Mouse (Mus musculus): ENCODE measurements around the gene Chrd. TPM values are rescaled to one million over a fixed set of nuclear protein-coding genes. Genes with fewer than 3 reads are reported as not detected.
A peak's percentile ranks its signal among the peaks of the same experiment; 100 is the strongest.

Chrd gene
- total RNA-seq, 2 experiments from 2014 or later: not detected

DNA sequence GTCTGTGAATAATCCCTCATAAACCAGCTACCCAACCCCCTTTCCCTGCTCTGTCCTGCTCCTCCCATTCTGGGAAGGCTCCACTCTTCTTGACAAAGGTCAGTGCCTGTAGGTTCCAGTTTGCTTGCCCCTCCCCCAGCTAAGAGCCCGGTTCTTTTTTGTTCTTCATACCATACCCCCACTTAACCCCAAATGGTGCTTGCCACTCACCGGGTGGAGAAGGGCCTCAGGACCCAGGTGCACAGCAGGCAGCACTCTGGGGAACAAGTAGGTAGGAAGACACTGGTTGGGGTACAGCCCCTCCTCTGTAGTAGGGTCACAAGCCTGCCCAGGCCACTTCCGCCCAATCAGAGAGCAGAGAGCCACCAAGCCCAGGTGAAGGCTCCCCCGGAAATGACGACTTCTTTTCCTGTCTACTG, 2.6 kb upstream of the Chrd start:
- no peak for ATAC-seq (replicated peaks; ENCODE audit: low FRiP score, poor library complexity, severe bottlenecking)

DNA sequence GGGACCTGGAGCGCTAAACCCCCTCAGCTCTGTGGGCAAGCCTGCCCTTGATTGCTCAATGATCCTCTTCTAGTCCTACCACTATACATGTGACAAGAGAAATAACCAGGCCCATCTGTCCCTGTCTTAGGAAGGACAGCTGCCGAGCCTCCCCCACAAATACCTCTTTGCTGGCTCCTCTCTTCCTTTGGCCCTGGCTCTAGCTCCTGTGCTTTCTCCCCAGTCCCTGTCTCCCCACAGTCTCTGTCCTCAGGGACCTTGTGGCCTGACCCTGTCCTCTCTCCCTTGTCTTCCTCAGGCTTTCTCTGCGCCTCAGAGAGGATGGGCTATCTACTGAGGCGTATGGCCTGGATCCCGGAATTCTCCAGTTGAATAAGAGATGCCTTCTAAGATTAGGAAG, 1.2 kb upstream of the Chrd start:
- no peak for ATAC-seq (replicated peaks; ENCODE audit: low FRiP score, poor library complexity, severe bottlenecking)

DNA sequence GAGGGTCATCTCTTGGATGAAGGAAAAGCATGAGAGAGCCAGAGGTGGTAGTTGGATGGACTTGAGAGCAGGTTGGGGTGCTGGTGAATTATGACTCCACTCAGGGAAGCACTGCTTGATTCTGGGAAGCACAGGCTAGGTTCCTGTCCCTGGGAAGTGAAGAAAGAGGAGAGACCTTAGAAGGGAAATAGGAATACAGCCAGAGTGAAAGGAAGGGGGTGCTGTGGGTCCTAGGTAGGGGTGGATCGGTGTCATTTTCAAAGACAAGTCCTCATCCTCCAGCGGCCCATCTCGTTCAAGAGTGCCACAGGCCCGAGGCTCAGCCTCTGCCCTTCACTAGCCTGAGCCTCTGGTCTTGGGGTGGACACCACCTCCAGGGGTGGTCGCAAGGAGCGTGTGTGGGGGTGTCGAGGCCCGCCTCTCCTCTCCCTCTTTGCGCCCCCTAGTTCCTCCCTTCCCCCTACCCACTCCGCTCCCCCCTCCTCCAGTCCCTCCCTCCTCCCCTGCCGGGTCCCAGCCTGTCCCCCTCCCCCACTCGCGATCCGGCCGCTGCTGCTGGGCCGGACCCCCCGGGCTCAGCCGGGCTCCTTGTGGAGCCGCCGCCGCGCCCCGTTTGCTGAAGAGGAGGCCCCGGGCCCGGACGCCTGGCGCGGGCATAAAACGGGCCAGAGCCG, 539 bp upstream of the Chrd start:
- ATAC-seq (replicated peaks; ENCODE audit: low FRiP score, poor library complexity, severe bottlenecking): no peak

DNA sequence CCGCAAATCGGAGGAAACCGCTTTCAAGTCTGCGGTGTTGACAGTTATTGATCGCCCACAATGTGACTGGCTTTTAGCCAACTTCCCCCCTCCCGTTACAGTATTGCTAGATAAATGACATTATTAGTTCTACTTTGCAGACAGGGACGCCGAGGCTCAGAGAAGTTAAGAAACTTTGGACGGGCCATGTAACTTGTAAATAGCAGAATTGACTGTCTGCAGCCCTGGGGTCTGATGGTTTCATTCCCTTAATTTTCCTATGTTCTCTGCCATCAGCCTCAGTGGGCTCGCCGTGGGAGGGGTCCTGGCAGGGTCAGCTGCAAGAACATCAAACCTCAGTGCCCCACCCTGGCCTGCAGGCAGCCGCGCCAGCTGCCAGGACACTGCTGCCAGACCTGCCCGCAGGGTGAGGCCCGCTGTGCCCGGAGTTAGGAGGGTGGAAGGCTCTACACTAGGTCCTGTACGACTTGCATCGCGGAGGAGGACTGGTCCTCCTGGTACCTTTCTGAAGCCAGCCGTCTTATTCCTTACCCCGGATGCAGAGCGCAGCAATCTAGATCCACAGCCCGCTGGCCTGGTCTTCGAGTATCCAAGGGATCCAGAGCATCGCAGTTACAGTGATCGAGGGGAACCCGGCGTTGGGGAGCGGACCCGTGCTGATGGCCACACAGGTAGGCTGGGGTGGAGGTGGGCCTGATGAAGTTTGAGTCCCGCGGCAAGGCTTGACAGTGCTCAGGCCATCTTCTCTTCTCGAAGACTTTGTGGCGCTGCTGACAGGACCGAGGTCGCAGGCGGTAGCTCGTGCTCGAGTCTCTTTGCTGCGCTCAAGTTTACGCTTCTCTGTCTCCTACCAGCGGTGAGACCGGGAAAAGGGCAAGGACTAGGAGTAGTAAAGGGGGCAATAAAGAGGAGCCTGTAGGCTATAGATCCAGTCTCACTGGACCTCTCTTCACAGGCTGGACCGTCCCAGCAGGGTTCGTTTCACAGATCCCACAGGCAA, 1.1 kb downstream of the Chrd start, which contains the start of gene Thpo:
Gene Thpo (minus strand): TSS at position 781 of the 1,000 bp plus-strand sequence.
- ATAC-seq (replicated peaks; ENCODE audit: low FRiP score, poor library complexity, severe bottlenecking): no peak

DNA sequence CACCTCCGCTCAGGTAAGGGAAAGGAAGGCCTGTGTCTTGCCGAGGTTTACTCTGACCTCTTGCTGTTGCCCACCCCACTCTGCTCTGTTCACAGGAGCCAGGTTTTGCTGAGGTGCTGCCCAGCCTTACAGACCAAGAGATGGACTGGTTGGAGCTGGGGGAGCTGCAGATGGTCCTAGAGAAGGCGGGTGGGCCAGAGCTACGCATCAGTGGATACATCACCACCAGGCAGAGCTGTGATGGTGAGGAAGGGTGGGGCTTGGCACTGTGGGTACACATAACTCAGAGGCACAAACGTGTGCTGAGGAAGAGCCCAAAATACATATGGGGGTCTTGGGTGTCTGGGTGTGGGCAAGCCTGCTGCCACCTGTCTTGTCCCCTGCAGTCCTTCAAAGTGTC, 2.7 kb downstream of the Chrd start:
- no peak for ATAC-seq (replicated peaks; ENCODE audit: low FRiP score, poor library complexity, severe bottlenecking)

DNA sequence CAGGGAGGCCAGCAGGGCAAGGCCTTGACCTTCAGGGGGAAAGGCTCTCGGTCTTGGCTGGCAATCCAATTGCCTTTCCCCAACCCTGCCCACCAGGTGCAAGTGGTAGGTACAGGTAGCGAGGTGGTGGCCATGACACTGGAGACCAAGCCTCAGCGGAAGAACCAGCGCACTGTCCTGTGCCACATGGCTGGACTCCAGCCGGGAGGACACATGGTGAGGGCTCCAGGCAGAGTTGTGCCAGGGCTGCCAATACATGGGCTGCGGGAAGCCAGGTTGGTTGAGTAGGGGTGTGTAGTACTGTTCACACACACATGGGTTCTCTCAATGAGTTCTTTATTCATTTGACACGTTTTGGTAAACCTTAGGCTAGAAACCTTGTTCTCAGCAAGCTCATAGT, 3.2 kb downstream of the Chrd start:
- no peak for ATAC-seq (replicated peaks; ENCODE audit: low FRiP score, poor library complexity, severe bottlenecking)

DNA sequence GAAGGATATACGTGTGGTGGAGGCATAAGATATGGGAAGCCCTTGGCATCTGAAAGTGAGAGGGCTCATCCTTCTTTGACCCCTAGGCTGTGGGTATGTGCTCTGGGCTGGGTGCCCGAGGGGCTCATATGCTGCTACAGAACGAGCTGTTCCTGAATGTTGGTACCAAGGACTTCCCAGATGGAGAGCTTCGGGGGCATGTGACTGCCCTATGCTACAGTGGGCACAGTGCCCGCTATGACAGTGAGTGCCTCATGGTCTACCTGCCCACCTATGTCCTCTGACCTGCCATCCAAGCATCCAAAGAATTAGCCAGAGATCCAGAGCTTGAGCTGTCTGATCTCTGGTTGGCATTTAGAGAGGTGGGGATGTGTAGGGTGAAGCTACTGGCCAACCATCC, 3.9 kb downstream of the Chrd start:
- no peak for ATAC-seq (replicated peaks; ENCODE audit: low FRiP score, poor library complexity, severe bottlenecking)

DNA sequence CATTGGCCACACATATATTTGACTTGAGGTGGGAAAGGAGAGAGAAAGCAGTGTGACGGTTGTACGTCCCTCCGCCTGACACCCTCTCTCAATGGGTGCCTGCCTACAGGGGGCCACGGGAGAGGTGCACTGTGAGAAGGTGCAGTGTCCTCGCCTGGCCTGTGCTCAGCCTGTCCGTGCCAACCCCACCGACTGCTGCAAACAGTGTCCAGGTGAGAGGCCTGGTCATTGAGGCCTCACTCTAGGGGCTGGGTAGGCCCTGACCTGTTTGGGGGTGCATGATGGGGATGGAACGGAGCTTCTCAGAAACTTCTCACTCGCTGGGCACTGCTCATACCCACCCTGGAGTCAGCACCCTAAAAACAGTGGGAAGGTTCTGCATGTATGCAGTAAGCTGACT, 6.9 kb downstream of the Chrd start:
- no peak for ATAC-seq (replicated peaks; ENCODE audit: low FRiP score, poor library complexity, severe bottlenecking)

DNA sequence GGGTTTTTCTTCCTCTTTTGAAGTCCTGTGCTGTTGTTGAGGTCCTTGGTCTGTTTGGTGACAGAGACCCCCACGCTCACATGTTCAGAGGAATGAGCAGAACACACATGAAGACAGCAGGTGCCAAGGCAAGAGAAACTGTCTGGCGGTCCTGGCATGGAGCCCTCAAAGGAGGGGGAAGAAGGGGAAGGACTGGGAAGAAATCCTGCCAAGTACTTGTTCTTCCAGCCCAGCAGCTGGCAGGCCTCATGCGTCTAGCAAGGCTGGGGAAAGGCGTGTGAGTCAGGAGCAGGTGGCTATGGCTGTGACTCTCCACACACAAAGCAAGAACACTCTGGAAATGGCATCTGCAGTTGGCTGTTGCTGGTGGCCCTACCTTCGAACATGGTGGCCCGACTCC, 13.7 kb downstream of the Chrd start:
- ATAC-seq (replicated peaks; ENCODE audit: low FRiP score, poor library complexity, severe bottlenecking): no peak

DNA sequence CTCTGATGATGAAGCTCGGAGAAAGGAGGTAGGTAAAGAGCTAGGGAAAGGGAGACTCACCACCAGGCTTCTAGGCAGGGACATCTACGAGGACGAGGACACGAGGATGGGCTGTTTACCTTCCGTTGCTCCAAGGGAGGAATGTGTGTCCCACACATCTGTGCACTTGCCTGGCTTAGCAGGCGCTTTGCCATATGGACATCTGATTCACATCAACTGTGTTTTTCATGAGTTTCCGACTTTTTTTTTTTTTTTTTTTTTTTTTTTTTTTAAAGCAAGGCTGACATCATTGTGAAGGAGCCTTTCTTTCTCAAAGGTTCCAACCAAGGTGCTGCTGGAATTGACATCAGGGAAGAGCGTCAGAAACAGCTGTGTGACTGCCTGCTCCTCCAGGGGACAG, 17.6 kb downstream of the Chrd start:
- no peak for ATAC-seq (replicated peaks; ENCODE audit: low FRiP score, poor library complexity, severe bottlenecking)

DNA sequence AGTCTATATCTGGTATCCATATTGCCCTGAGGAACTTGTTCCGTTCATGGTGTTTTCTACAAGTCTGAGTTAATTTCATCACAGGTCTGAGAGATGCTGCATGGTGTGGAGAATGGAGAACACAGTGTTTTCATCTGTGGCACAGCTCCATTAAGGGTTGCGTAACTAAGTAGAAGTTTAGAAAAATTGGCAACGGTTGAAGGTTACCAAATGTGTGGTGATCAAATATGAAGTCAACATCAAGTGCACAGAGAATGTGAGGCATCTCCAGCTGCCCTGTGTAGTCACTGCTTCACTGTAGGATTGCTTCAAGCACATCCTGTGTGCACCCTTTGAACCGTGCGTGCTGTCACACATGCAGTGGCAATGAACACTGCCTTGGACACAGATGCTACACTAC, 23.1 kb downstream of the Chrd start:
- no peak for ATAC-seq (replicated peaks; ENCODE audit: low FRiP score, poor library complexity, severe bottlenecking)

DNA sequence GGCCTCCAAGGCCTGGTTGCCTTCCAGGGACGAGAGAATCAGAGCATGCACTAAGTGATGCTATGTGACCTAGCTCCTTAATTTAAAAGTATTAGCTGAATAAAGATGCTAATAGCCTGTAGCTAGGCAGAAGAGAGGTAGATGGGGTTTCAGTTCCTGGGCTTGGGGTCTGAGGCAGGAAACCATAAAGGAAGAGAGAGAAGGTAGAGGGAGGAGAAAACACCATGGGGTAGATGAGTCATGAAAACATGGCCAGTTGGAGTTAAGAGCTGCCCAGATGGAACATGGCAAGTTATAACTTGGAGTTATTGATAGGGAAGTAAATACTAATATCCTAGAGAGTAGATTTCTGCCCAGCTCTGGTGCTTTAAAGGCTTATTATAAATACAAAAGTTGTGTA, 24.5 kb downstream of the Chrd start:
- no peak for ATAC-seq (replicated peaks; ENCODE audit: low FRiP score, poor library complexity, severe bottlenecking)

DNA sequence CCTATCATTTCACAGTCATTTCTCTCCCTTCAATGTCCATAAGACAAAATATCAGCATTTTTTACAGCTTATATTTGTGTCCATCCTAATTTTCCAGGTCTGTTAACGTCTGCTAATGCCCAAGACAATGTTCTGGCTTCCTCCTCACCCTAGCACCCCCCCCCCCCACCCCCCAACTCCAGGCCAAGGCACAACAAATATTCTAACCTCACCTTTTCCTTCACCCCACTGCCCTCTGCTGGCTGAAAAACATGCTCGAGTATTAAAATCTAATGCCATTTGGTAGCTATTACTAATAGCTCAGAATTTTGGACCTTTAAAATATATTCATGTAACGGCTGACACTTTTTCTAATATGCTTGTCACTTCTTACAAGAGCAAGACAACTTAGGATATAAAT, 28.8 kb downstream of the Chrd start:
- no peak for ATAC-seq (replicated peaks; ENCODE audit: low FRiP score, poor library complexity, severe bottlenecking)

DNA sequence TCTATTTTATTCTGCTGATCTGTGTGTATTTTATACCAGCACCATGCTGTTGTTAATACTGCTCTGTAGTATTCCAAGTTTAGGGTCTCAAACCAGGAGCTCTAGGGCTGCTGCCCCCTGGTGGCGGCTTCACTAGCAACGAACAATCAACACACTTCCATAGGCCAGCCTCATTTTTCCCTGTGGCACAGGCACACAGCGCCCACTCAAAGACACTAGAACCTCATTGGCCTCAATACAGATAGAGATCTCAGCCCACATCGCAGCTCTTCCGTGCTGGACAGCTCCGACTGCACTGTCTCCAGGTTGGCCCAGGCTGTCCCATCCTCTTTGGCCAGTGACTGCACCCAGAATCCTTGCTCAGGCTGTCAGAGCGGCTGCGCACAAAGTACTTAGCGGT, 32.3 kb downstream of the Chrd start:
- peak; percentile 64 for ATAC-seq (replicated peaks; ENCODE audit: low FRiP score, poor library complexity, severe bottlenecking)

DNA sequence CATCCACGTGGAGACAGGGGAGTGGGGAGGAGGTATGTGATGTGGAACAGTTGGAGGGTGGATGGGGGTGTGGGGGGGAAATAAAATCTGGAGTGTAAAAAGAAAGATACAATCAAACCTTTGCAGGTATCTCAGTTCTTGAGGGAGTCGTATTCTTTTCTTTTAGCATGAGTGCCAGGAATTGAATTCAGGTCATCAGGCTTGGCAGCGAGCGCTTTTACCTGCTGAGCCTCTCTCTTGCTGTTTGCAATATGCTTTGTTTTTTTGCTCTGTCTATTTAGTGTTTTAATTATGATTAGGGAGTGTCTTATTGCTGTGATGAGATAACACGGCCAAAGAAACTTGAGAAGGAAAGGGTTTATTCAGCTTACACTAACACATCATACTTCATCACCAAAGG, 42.1 kb downstream of the Chrd start:
- ATAC-seq (replicated peaks; ENCODE audit: low FRiP score, poor library complexity, severe bottlenecking): no peak

DNA sequence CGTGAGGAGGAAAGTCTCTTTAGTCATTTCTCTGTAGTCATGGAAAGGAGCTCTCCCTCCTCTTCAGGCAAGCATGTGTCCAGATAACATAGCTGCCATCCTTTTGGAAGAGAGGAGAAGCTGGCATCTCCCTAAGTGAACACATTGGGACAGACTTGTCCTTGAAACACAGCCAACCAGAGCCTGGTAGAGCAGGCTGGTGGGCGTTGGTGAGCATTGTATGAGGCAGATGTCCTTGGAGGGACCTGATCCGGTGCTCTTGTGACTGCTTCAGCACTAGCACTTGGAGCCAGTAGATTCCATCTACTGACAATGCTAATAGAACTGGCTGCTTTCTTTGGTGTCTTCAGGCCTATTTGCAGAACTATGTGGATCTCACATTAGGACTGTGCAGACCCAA, 46.9 kb downstream of the Chrd start:
- ATAC-seq (replicated peaks; ENCODE audit: low FRiP score, poor library complexity, severe bottlenecking): no peak

DNA sequence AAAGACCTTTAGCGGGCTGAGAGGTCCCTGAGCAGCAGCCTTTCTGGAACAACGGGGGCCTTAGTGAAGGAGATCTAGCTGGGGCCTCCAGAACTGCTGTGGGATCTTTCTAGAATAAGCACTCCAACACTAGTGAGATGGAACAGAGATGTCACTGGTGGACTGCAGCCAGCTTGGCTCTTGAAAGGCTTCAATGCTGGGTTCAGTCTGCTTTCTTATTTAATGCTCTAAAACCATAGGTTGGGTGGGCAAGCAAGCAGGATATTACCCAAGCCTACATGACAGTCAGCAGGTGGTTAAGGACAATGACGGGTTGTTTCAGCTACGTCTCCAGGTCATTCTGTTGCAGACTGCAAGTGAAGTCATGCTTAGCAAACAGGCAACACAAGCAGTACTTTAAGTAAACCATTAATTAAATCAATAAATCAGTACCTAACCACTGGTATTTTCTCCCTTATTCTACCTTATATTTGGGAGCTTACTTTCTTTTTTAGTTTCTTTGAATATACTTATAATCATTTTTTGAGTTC, 48.2 kb downstream of the Chrd start:
- no peak for ATAC-seq (replicated peaks; ENCODE audit: low FRiP score, poor library complexity, severe bottlenecking)

DNA sequence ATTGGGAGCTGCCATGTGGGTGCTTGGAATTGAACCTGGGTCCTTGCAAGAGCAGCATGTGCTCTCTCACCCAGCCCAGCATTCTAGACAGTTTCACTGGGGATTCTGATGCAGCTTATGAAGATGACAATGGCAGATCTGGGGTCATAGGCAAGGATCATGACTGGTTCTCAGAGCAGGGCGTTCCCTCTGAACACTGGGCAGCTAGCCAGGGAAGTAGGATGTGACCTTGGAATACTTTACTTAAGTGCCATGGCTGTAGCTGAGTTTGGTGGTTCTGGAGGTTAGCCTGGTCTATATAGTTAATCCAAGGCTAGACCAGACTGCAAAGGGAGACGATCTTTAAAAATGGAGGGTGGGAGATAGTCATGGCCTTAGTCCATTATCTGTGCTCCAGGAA, 51.0 kb downstream of the Chrd start:
- ATAC-seq (replicated peaks; ENCODE audit: low FRiP score, poor library complexity, severe bottlenecking): no peak

DNA sequence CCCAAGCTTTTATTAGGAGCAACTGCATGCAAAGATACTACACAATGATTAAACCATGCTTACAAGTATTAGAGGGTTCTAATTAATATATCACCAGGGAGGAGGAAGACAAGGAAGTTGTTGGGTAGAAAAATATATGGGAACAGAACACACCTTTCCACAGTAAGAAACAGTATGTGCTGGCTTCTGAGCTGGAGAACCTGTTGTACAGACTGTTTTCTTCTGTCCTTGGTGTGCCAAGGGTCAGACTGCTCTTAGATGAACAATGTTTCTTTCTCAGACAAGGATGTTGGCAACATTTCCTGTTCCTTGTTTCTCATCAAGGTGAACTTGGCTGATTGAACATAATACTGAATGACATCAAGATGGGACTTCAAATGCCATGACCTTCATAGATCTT, 51.8 kb downstream of the Chrd start:
- no peak for ATAC-seq (replicated peaks; ENCODE audit: low FRiP score, poor library complexity, severe bottlenecking)

DNA sequence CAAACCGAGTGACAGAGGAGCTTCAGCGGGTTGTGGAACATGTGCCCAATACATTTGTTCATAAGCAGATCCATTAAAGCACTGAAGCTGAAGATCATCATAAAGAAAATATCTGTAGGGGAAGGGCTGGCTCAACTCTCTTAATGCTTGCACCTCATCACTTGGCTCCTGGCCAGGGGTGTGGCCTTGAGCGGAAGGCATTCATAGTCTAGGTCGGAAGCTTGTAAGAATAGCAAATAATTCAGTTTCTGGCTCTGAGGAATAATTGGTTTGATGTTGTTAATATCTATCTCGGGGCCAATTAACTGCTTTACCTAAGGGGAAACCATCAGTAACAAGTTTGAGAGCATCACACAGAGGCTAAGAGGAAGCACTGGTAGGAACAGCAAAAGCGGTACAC, 53.6 kb downstream of the Chrd start:
- no peak for ATAC-seq (replicated peaks; ENCODE audit: low FRiP score, poor library complexity, severe bottlenecking)

DNA sequence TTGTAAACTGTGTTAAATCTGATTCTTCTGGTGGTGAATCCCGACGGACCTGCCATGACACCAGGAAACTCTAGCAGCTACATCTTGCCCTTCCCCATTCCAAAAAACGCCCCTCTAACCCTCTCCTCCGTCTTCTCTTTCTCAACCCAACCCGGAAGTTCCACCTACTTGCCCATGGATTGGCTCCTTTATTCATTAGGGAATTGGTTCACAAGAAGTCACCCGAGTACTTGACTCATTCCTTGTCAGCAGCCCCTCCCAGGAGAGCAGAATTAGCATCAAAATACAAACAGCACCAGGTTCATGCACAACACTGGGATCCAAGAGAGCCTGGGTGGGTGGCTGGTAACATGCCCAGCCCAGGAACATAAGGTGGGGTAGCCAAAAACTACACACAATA, 58.9 kb downstream of the Chrd start:
- ATAC-seq (replicated peaks; ENCODE audit: low FRiP score, poor library complexity, severe bottlenecking): no peak
